Mouse (Mus musculus): ENCODE data around the gene Cebpa. TPM values are rescaled to one million over a fixed set of nuclear protein-coding genes. Genes with fewer than 3 reads are reported as not detected.

Gene Cebpa
- total RNA-seq, 2 experiments from 2014 or later = 6.2 to 7.3 TPM

Small RNA genes within 50 kb of the gene (microRNA-seq; reads per million reads assigned to microRNA genes)
- gene Gm25033 = 0 reads per million in 2 experiments

Other genes with a start within 250 kb of the Cebpa start
- gene Pepd, start 206.9 kb upstream of the Cebpa start, total RNA-seq (2021) = 10 to 100 TPM; 27.7 to 31.5 TPM
- gene Cebpg, start 62.7 kb upstream of the Cebpa start, total RNA-seq (2021) = 10 to 100 TPM; 27.0 to 31.4 TPM
- 10 to 100 TPM; 45.4 to 48.0 TPM for gene Slc7a10, start 67.1 kb downstream of the Cebpa start, total RNA-seq (2021)
- gene Lrp3, start 96.2 kb downstream of the Cebpa start, total RNA-seq (2021) = 10 to 100 TPM; 83.8 to 84.6 TPM
- 10 to 100 TPM; 22.8 to 23.7 TPM for gene Gpatch1, start 199.1 kb downstream of the Cebpa start, total RNA-seq (2021)
- gene Rhpn2, start 214.9 kb downstream of the Cebpa start, total RNA-seq (2021) = 1 to 10 TPM; 2.5 to 2.7 TPM